Mouse (Mus musculus): ENCODE measurements around the gene Notch2. TPM values are rescaled to one million over a fixed set of nuclear protein-coding genes. Genes with fewer than 3 reads are reported as not detected.

The Notch2 gene
- polyA plus RNA-seq, 1 experiment from 2014 or later = 6.2 TPM

GRCm38 (mm10) chr3:98003558-98003957 lies 9.8 kb upstream of the Notch2 start:
- Histone ChIP-seq H3K9ac (replicated peaks) (no peak overlapping the region), H3K4me1 (ENCODE audit: insufficient read depth) (peaks cover 3% of the 10 kb centered on the region; the same call in 1 of the 2 replicates), H3K27me3 (ENCODE audit: insufficient read depth, low read length) (no peaks in the 10 kb centered on the region), H3K4me3 (ENCODE audit: low read depth, low read length) (no peak overlapping the region), H3K9me3 (ENCODE audit: low read length) (no peaks in the 10 kb centered on the region), H3K36me3 (replicated peaks; ENCODE audit: insufficient read depth, low read length) (no peaks in the 10 kb centered on the region), H3K4me2 (ENCODE audit: low read depth, low read length) (no peak overlapping the region), H3K27ac (ENCODE audit: low read depth) (no peak overlapping the region)
- no peak for DNase-seq
- ATAC-seq = peak; percentile 59
- 57% methylated on average over 4 of the region's 4 CpGs for WGBS (ENCODE audit: insufficient replicate concordance)
- TF ChIP-seq EP300 (IDR thresholded peaks at IDR 0.05; ENCODE audit: low read depth) (peak; percentile 94), CTCF (IDR thresholded peaks at IDR 0.05; ENCODE audit: low read depth) (no peak)

- Histone ChIP-seq H3K36me3 (replicated peaks; ENCODE audit: insufficient read depth, low read length) (no peaks in the 10 kb centered on the region), H3K27me3 (ENCODE audit: insufficient read depth, low read length) (no peaks in the 10 kb centered on the region), H3K9ac (replicated peaks) (no peak overlapping the region), H3K27ac (ENCODE audit: low read depth) (no peak overlapping the region), H3K4me1 (ENCODE audit: insufficient read depth) (0 out of 2 replicates have a peak, but pooled peaks cover 3% of the 10 kb centered on the region), H3K9me3 (ENCODE audit: low read length) (no peaks in the 10 kb centered on the region), H3K4me3 (ENCODE audit: low read depth, low read length) (no peak overlapping the region), H3K4me2 (ENCODE audit: low read depth, low read length) (no peak overlapping the region)
- TF ChIP-seq EP300 (IDR thresholded peaks at IDR 0.05; ENCODE audit: low read depth) (no peak), CTCF (IDR thresholded peaks at IDR 0.05; ENCODE audit: low read depth) (no peak)
- WGBS (ENCODE audit: insufficient replicate concordance) = 47% methylated on average over 3 of the region's 3 CpGs
- DNase-seq (no peak), ATAC-seq (no peak)
These were observed 9.1 kb upstream of the Notch2 start for GRCm38 (mm10) chr3:98004231-98004630.

GRCm38 (mm10) chr3:98005306-98005705 lies 8.0 kb upstream of the Notch2 start:
- Histone ChIP-seq H3K27me3 (ENCODE audit: insufficient read depth, low read length) (no peaks in the 10 kb centered on the region), H3K4me1 (ENCODE audit: insufficient read depth) (0 out of 2 replicates have a peak, but pooled peaks cover 3% of the 10 kb centered on the region), H3K9me3 (ENCODE audit: low read length) (no peaks in the 10 kb centered on the region), H3K9ac (replicated peaks) (no peak overlapping the region), H3K36me3 (replicated peaks; ENCODE audit: insufficient read depth, low read length) (no peaks in the 10 kb centered on the region), H3K4me3 (ENCODE audit: low read depth, low read length) (no peak overlapping the region), H3K4me2 (ENCODE audit: low read depth, low read length) (no peak overlapping the region), H3K27ac (ENCODE audit: low read depth) (no peak overlapping the region)
- WGBS (ENCODE audit: insufficient replicate concordance) = 34% methylated on average over 5 of the region's 5 CpGs
- ATAC-seq (no peak), DNase-seq (no peak)
- no peak for TF ChIP-seq CTCF (IDR thresholded peaks at IDR 0.05; ENCODE audit: low read depth)

- H3K4me2 ChIP-seq (ENCODE audit: low read depth, low read length) = no peak overlapping the region
- H3K4me3 ChIP-seq (ENCODE audit: low read depth, low read length) = no peak overlapping the region
- H3K9me3 ChIP-seq (ENCODE audit: low read length) = no peaks in the 10 kb centered on the region
- no peaks in the 10 kb centered on the region for H3K36me3 ChIP-seq (replicated peaks; ENCODE audit: insufficient read depth, low read length)
- H3K27ac ChIP-seq (ENCODE audit: low read depth) = no peak overlapping the region
- DNase-seq = no peak
- H3K4me1 ChIP-seq (ENCODE audit: insufficient read depth) = 0 out of 2 replicates have a peak, but pooled peaks cover 3% of the 10 kb centered on the region
- no peak overlapping the region for H3K9ac ChIP-seq (replicated peaks)
- no peak for ATAC-seq
- WGBS (ENCODE audit: insufficient replicate concordance) = 85% methylated on average over 8 of the region's 8 CpGs
- TF ChIP-seq CTCF (IDR thresholded peaks at IDR 0.05; ENCODE audit: low read depth) (no peak), EP300 (IDR thresholded peaks at IDR 0.05; ENCODE audit: low read depth) (no peak)
- no peaks in the 10 kb centered on the region for H3K27me3 ChIP-seq (ENCODE audit: insufficient read depth, low read length)
These were observed 7.2 kb upstream of the Notch2 start for GRCm38 (mm10) chr3:98006046-98006691.

GRCm38 (mm10) chr3:98006973-98007372 lies 6.4 kb upstream of the Notch2 start:
- Histone ChIP-seq H3K36me3 (replicated peaks; ENCODE audit: insufficient read depth, low read length) (no peaks in the 10 kb centered on the region), H3K9ac (replicated peaks) (no peak overlapping the region), H3K9me3 (ENCODE audit: low read length) (no peaks in the 10 kb centered on the region), H3K27me3 (ENCODE audit: insufficient read depth, low read length) (no peaks in the 10 kb centered on the region), H3K27ac (ENCODE audit: low read depth) (no peak overlapping the region), H3K4me1 (ENCODE audit: insufficient read depth) (0 out of 2 replicates have a peak, but pooled peaks cover 3% of the 10 kb centered on the region), H3K4me2 (ENCODE audit: low read depth, low read length) (no peak overlapping the region), H3K4me3 (ENCODE audit: low read depth, low read length) (no peak overlapping the region)
- WGBS (ENCODE audit: insufficient replicate concordance) = 74% methylated on average over 5 of the region's 5 CpGs
- no peak for ATAC-seq
- no peak for DNase-seq
- TF ChIP-seq EP300 (IDR thresholded peaks at IDR 0.05; ENCODE audit: low read depth) (no peak), CTCF (IDR thresholded peaks at IDR 0.05; ENCODE audit: low read depth) (no peak)

GRCm38 (mm10) chr3:98008143-98008542 lies 5.2 kb upstream of the Notch2 start:
- H3K4me1 ChIP-seq (ENCODE audit: insufficient read depth) = peaks cover 5% of the 10 kb centered on the region; the same call in 1 of the 2 replicates
- H3K36me3 ChIP-seq (replicated peaks; ENCODE audit: insufficient read depth, low read length) = no peaks in the 10 kb centered on the region
- no peaks in the 10 kb centered on the region for H3K27me3 ChIP-seq (ENCODE audit: insufficient read depth, low read length)
- no peaks in the 10 kb centered on the region for H3K9me3 ChIP-seq (ENCODE audit: low read length)
- no peak overlapping the region for H3K27ac ChIP-seq (ENCODE audit: low read depth)
- no peak overlapping the region for H3K4me3 ChIP-seq (ENCODE audit: low read depth, low read length)
- H3K9ac ChIP-seq (replicated peaks) = no peak overlapping the region
- H3K4me2 ChIP-seq (ENCODE audit: low read depth, low read length) = no peak overlapping the region
- 58% methylated on average over 6 of the region's 6 CpGs for WGBS (ENCODE audit: insufficient replicate concordance)
- TF ChIP-seq CTCF (IDR thresholded peaks at IDR 0.05; ENCODE audit: low read depth) = no peak
- TF ChIP-seq EP300 (IDR thresholded peaks at IDR 0.05; ENCODE audit: low read depth) = no peak
- DNase-seq (no peak), ATAC-seq (no peak)
